Mouse (Mus musculus) cerebellum, adult 8-10 months (tissue): ENCODE data around the gene Ptk6.
"Not testable (repeated sequence)": the region's sequence is repeated elsewhere in the genome, so short reads cannot be mapped to it uniquely, and the experiment has no call there.

ENCODE experiments used
- DNase-seq: peaks from one replicate; pipeline ENCODE4 v3.0.0; 2022

Ptk6 gene

DNA sequence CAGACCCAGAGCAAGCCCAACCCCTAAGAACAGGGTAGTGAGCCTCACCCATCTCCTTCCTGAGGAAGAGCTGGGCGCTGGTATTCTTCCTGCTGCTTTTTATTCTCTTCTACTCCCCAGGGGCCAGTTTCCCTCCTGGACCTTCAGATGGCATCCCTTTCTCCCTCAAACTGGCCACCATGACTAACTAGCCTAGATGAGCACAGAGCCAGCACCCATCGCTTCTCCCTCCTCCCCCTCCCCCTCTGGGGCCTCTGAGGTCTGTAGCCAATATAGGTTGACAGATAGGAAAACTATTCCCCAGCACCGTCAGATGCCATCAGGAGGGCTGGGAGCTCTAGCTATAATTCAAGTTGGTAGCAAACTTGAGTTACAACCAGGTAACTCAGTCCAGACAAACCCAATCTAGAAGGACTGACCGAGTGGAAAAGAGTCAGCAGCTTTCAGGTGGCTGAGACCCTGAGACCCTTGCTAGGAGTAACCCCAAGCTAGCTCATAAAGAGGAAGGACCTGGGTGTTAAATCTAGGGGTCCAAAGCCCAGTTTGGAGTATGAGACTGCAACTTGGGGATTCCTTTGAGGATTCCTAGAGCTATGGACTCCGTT, 16.4 kb upstream of the Ptk6 start:
- no peak for DNase-seq

DNA sequence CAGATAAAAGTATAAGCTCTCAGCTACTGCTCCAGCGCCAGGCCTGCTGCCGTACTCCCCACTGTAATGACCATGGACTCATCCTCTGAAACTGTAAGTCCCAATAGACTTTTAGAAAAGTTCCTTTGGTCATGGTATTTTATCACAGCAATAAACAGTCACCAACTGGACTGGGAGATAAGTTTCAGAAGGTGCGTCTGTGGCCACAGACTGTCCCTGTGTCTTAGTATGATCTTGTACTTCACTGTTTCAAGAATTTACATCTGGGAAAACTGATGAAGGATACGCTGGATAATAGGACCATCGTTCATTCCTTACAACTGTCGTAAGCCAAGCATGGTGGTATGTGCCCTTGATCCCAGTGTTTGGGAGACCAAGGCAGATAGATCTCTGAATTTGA, 13.4 kb upstream of the Ptk6 start:
- no peak for DNase-seq

DNA sequence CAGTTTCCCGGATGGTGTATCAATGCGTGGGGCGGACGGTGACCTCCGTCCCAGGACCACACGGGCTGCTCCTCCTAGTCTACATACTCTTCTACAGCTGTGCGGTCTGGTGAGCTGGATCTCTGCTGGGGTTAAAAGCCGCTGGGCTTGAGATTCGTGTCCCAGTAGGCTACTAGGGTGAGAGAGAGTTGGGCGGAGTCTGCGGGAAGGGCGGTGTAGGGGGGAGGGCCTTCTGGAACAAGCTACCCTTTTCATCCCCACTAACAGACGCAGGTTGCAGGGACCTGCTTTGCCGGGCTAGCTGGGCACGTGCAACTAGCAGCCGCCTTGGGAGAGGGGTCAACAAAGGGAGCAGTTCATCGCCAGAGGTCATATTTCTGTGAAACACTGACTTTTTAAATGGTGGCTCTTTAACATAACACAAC, 10.4 kb upstream of the Ptk6 start, which contains the start of gene Srms:
Srms (minus strand) TSS at position 165 of the 425 bp plus-strand sequence.
- no peak for DNase-seq

DNA sequence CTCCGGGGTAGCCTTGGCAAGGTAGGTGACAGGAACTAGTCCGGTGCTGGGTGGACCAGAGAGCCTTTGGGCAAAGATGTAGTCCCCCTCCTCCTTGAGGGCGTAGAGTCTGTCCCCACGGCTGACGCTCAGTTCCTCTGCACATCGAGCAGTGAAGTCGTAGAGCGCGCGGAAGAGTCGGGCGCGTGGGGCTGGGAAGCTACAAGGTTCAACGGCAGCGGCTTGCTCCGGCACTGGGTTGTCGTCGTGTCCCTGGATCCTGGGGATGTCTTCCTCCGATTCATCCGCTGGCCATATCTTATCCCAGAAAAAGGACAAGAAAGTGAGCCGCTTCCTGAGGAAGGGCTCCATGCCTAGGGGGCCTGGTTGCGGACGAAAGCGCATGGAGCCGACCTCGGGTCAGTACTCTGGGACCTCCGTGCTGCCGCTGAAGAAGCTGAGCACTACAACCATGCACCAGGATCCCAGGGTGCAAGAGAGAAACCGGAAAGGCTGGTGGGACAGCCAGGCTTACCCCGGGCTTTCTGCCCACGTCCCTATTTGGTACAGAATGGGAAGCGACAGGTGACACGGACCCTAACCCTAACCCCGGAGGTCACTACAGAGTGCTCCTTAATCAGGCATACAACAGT, 9.9 kb upstream of the Ptk6 start:
- DNase-seq, result no peak

DNA sequence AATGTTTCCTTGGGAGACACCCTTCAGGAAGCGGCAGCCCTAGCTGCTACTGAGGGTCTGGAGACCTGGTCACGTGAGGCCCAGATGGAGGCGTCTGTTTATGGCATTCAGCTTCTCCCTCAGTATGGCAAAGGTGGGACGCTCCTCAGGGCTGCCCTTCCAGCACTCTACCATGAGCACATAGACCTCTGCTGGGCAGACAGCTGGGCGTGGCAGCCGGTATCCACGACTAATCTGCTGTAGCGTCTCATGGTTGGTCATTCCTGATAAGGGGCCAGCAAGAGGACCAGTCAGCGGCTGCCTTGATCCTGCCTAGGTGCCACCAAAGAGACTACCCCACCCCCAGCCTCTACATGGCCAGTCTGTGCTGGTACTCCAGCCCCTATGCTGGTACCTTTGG, 3.5 kb upstream of the Ptk6 start:
- no peak for DNase-seq

DNA sequence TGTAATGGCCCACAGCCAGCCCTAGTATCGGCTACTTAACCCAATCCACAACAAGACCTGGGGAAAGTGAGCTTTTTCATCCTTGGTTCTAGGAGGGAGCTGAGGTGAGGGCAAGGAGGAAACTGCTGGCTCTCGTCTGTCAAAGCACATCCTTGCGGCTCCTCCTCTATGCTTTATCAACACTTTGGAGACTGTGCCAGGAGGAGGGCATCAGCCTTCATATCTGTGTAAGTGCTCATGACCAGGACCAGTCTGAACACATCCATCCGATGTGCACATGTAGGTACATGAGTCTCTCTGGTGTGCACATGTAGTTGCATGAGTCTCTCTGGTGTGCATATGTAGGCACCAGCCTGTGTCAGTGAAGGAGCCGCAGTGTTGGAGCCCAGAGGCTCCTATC, 3.1 kb upstream of the Ptk6 start:
- no peak for DNase-seq

DNA sequence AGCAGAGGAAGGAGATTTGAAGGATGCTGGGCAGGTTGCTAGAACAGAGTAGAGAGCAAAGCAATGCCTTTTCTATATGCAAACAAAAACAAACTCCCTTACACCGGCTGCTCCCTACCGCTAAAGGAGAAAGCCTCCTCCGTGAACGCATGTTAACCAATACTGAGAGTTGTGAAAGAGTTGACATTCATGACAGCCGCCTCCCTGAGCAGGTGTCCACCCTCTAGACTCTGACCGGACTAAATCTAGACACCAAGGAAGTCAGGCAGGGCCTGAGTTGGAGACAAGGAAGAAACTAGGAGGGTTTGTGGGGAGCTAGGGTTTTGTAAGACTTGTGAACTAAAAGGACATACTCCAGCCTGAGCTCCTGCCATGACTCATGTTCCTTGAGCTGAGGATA, 297 bp upstream of the Ptk6 start:
- DNase-seq, result no peak

DNA sequence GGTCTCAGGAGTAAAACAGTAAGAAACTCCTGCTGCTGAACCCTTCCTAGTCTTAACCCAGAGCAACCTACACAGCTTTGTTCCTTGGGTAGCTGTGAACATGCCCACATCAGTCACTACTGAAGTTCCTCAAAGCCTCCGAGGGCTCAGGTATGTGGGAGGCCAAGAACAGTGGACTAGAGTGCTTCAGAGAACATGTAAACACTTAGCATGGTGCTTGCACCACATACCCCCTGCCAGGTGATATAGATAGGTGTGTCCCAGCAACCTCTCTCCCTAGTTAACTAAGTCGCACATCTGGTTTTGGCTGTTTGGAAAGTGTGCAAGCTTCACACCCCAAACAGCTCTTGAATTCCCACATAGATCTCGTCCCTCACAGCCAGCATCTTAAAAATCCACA, 983 bp downstream of the Ptk6 start:
- DNase-seq, result no peak

DNA sequence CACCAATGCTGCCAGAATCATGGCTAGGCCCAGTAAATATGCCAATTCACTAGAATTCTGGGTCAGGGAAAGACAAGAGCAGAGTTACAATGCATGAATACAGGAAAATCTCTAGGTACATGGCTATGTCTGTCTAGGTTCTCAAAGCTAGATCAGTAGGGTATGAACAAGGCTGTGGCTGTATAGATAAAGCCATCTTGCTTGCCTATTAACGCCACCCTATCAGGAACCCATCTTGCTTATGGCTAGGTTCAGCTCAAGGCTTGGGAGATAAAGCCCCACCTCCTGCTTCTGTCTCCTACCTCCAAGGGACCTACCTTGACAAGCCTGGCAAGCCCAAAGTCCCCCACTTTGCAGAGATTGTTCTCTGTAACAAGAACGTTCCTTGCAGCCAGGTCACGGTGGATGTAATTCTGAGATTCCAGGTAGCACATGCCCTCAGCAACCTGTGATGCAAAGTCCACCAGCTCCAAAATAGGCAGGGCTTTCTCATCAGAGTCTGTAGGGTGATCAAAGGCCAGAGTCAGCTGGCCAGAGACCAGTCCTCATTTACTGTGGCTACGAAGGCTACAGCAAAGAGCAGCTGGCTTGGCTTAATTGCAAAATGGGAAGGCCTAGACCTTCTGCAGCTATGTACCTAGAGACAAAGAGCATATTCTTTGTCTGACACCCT, 5.8 kb downstream of the Ptk6 start:
- DNase-seq, result no peak

DNA sequence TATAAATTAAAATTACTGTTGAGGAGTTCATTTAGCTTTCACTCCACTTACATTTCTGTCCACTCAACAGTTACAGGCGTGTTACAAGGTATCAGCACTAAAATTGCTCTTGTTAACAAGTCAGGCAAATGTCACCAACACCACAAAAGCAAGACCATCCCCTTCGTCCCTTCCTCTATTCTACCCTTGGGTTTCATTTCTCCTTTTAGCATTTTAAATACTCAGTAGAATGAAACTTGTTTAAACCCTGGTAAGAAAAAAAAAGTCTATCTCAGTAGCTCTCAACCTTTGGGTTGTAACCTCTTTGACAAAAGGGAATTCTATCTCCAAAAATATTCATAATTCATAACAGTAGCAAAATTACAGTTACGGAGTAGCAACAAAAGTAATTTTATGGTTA, 9.5 kb downstream of the Ptk6 start:
- no peak for DNase-seq

DNA sequence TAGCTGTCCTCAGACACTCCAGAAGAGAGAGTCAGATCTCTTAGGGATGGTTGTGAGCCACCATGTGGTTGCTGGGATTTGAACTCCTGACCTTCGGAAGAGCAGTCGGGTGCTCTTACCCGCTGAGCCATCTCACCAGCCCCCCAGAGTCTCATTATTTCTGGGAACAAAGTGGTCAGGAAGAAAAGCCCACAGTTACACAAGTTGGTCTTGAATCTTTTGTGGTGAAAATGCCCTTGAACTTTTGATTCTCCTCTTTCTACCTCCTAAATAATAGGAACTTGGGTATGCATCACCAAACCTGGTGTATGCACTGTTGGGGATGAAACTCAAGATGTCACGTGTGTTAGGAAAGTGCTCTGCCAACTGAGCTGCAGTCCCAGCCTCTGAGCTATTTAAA, 10.7 kb downstream of the Ptk6 start:
- DNase-seq, result no peak

DNA sequence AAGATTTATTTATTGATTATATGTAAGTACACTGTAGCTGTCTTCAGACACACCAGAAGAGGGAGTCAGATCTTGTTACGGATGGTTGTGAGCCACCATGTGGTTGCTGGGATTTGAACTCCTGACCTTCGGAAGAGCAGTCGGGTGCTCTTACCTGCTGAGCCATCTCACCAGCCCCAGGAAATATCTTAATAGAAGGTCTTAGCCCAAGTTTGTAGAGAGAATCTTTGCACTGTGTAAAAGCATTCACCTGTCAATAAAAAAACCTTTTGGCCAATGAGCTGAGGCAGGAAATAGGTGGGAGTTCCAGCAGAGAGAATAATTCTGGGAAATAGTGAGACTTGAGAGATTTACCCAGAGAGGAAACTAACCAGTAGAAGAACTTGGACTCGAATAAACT, 11.2 kb downstream of the Ptk6 start:
- DNase-seq, result not testable (repeated sequence)

DNA sequence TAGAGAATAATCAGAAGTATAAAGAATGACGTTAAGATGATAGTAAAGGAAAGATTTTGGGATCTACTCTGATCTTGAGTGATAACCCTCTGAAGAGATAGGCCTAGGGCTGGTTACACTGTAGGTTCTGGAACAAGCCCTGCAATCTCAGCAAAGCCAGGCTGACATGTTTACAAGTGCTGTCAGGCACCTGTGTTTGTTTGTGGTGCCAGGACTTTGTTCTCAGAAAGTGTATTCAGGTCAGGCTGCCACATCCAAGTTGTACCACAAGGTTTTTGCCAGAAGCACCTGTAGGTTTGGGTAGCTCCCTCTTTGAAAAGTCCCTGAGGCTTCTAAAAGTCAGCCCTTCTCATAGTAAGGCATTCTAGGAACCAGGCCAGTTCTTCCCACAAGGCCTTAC, 13.3 kb downstream of the Ptk6 start:
- DNase-seq, result no peak

DNA sequence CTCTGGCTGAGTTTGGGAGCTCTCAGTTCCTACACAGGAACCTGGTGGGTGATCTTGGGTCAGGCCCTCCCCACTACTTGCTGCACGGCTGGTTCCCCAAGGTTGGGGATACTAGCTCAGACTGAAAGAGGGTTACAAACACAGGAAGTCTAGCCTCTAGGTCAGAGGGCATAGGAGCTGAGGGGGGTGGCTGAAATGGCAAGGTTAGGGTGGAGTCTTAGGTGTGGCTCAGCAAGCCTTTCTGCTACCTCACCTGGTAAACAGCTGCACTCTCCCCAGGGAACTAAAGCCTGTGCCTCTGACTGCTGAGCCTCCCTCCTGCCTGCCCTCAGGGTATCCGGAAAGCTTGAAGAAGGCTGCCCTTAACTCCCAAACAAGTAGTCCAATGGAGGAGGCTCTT, 13.9 kb downstream of the Ptk6 start:
- DNase-seq, result no peak

DNA sequence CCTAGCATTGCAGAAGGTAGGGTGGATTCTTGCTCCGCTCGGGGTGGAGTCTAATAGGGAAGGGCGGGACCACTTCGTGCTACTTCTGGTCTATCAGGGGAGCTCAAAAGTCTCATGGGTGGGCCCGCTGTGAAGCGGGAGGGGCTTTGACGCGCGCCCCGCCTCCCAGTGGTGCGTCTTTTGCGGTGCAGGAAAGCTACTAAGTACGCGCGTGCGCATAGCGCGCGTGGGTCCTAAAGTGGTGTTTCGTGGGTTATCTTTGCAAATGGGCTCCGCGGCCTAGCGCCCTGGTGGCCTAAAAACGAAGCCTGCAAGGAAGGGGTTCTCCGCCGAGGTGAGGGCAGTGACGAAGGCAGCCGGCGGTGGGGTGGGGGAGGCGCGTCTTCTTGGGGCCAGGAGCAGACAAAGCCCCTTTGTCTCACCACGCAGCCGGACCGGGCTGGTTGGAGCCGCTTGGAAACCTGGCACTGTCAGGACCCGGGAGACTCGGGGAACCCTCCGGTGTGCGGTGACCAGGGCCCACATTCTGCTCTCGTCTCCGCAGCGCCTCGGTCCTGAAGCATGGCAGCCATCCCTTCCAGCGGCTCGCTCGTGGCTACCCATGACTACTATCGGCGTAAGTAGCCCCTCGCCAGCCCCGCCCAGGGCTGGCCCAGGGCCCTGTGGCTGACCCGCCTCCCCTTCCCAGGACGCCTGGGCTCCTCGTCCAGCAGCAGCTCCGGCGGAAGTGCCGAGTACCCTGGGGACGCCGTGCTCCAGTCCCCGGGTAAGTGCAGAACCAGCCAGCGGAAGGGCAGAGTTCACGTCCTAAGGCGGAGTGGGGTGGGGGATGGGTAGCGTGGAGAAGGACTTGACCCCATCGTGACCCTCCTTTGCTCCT, 15.2 kb downstream of the Ptk6 start, which contains the start of gene Ppdpf:
Ppdpf (plus strand) TSS at position 127 of the 880 bp plus-strand sequence.
- DNase-seq, result peak; percentile 80

DNA sequence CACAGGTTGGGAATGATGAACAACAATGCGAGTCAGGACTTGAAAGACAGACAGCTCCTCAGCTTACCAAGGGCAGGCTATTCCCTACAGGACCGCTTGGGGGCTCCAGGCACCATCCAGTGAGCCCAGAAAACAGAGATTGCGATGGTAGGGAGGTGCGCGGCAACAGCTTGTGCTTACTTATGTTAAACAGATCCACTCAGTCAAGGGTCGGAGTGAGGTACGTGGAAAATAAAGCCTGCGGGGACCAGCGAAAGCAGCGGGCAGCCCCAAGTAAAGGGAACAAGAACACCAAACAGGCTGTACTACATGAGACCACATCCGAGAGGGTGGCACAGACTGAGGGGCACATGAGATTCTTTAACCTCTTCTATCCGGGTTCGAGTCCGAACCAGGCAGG, 16.0 kb downstream of the Ptk6 start:
- peak; percentile 89 for DNase-seq

DNA sequence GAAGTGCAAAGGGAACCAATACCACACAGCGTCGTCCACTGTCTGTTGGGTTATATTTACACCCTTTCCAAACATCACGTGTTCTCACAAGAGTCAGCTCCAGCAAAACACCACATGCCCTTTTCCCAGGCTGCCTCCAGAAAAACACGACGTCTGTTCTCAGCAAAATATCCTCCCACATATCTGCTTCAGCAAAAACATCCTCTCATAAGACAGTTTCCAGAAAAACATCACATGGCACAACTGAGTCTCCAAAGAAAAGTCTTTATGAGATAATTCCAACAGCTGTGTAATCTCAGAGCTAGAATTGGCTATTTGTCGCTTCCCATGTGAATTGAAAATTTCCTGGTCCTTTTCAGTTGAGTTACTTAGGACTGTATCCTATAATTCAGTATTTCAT, 21.7 kb downstream of the Ptk6 start:
- no peak for DNase-seq

DNA sequence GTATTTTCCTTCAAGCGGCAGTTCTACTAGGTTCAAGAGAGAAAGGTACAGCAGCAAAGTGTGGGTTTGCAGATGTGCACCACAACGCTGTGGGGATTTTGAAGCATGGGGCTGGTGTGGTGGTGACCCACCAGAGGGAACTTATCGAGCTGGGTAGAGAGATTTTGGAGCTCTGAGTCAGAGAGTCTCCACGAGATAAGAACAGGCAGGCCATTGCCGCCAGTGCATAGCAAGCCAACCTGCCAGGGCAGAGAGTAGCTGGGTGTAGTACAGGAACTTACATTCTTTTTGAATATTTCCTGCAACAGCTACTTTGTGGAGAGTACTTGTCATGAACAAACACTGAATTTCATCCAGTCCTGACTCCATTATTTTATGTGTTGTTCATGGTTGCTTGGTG, 24.1 kb downstream of the Ptk6 start:
- no peak for DNase-seq

DNA sequence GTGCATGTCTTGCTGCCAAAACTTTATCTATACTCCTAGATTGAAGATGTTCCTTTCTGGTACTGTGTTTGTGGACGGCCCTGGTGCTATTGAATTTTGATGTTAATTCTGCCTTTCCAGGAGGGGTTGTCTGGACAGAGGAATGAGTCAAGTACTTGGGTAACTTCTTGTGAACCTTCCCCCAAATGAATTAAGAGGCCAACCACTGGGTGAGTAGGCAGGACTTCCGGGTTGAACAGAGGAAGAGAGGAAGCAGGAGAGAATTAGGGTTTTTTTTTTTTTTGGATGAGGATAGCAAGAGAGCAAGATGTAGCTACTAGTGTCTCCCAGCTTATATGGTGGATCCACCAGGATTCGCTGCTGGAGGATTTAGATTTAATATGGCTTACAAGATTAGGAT, 24.6 kb downstream of the Ptk6 start:
- no peak for DNase-seq

DNA sequence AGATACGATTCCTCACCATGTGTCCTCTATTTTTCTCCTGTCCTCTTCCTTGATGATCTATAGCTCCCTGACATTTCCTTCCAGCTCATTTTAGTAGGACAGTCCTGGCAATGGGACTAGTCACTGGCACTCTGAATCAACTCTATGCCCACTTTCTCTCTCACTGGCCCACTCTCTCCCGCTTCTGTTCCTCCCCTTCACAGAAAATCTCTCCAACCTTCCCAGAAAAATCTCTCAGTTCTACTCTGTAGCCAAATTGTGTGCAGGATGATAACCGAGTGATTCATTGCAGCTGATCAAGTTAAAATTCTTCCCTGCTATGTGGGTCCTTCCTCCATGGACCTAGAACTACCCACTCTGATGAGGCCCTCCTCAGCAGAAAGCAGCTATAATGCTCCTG, 27.9 kb downstream of the Ptk6 start:
- DNase-seq, result no peak

DNA sequence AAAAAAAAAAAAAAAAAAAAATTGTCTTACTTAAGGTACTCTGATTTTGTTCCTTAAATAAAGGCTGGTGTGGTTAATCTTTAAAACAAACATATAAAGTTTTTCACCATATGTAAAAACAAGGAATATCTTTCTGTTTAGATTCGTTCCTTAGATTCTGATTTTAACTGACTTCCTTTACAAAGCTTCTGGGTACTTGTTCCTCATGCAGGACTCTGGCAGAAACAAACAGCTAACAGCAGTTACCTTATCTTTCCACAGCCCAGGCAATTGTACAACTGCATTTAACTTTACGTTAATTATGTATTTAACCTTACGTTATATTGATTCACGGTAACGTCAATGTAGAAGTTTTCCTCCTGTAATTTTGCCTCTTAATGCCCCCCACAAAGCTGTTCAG, 36.1 kb downstream of the Ptk6 start:
- DNase-seq, result no peak

DNA sequence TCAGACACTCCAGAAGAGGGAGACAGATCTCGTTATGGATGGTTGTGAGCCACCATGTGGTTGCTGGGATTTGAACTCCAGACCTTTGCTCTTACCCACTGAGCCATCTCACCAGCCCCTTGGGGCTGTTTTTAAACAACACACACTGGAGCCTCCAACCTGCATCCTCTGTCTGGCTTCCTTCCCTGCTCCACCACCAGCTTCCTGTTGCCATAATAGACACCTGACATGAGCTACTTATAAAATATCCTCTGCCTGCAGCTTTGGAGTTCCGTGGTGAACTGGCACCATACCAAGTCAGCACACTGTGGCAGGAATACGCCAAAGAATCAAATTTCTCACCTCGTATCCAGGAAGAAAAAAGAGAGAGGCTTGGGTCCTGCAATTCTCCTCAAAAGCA, 41.8 kb downstream of the Ptk6 start:
- no peak for DNase-seq

DNA sequence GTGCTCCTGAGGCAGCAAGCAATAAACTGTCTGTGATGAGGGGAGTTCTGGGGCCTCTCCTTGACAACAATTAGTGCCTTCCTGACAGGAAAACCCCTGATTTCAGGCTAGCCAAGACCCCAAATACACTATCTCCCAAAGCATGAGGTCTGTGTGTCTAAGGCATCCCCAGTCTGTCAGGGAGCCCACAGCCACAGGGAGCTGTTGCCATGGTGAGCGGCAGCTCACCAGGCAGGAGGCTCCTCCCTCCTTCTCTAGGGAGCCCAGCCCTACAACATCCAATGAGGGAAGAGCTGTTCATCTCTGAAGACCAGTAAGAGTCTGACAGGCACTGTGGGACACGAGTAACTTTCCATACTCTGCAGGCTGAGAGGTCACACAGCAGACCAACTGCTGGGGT, 42.8 kb downstream of the Ptk6 start:
- peak; percentile 60 for DNase-seq
